Mouse (Mus musculus) T-helper 1 cell (primary cell): ENCODE data around the gene Mgrn1.

ENCODE experiments used
- in situ Hi-C: fragments of 300-600 bp; cut with MboI, MseI; formaldehyde crosslinking; loops from one replicate; pipeline ENCODE4 v1.15.1; 2025; ENCODE audit warnings: high pct_unique_total_duplicates

The Mgrn1 gene

GRCm38 (mm10) chr16:4907972-4908371 is 21.9 kb downstream of the Mgrn1 start:
- in situ Hi-C loops, result no loop called here

DNA sequence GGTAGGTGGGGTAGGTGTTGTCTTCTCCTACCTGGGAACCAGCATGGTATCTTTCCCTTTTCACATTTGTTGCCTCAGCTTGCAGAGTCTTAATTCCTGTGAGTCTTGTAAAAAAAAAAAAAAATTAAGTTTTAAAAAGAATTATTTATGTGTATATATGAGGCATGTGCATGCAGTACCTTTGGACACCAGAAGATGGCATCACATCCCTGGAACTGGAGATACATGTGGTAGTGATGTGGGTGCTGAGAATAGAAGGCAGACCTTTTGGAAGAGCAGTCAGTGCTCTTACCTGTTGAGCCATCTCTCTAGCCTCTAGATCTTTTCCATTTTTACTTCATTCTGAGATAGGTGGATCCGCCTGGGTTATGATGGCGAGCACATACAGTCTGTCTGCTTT is 23.7 kb downstream of the Mgrn1 start:
- in situ Hi-C loops, result no loop called here

- in situ Hi-C loops, result no loop called here
Observed at GRCm38 (mm10) chr16:4910758-4911157, 24.7 kb downstream of the Mgrn1 start.

- in situ Hi-C loops, result no loop called here
Observed at GRCm38 (mm10) chr16:4912074-4912648, 26.1 kb downstream of the Mgrn1 start.

DNA sequence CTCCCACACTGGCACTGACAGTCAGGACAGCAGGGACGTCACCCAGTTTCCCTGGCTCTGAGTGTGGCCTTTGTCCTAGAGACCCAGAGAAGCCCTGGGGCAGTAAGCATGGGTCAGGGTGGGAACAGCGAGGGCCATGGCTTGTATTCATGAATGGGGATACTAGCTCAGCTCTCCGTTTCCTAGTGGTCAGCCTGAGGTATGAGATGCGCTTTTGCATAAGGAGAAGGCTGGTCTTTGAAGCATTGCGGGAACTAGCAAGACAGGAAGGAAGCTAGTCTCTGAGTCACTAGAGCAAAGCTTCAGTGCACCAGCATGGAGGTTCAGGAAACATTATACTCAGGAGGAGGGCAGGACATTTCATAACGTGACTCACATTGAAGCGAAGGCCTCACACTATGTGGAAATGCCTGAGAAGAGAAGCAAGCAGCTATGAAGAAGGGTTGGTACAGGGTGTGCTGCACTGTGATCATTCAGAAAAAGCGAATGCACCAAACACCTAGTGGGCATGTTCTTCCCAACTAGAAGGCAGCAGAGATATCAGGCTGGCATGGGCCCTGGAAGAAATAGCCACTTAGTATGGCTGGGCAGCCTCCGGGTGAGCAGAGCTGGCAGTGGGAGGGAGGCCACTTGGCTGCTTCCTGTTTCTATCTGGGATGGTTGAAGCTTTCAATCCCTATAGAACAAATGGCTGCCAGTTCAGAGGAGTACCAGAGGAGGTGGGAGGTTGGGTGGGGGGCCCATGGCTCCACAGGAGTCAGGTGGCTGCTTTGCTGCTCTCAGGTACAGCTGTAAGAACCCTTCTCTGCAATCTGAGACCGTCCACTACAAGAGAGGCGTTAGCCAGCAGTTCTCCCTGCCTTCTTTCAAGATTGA is 27.1 kb downstream of the Mgrn1 start:
- in situ Hi-C loops, result no loop called here

DNA sequence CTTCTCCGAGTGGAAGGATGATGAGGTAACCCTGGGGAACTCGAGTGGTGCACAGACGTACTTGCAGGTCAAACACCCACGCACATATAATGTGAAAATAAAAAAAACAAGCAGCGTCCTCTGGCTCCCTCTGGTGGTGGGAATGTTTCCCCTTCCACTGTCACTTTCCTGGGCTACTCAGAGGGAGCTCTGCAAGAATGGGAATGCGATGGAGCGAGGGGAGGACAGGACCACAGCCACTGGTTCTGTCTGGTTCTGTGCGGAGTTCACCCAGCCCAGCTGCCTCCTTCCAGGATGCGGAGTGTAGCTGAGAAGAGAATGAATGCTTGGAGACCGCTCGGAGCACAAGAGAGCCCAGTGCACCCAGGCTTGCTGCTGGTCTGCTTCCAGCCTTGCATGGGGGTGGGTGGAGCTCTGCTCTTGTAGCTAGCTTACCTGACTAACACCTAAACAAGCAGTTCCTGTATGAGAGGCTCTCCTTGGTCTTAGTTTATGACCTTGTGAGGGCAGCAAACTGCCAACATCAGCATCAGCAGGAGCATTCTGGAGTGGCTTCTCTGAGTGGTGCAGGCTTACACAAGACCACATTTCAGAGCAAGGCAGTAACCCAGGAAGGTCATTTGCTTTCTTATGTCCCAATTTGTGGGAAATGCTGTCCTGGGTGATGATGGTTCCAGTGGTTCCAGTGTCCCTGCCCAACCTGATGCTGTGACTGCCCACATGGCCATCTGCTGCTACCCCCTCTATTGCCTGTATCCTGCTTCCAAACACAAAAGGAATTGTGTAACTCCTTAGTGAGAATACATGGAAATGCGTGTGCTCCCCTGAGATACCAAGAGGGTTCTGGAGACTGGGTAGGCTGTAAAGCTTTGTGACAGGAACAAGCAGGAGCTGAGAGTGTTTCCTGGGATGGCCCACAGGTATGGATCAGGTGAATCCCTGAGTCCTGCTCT is 28.0 kb downstream of the Mgrn1 start:
- in situ Hi-C loops, result no loop called here

GRCm38 (mm10) chr16:4915931-4916330 is 29.9 kb downstream of the Mgrn1 start:
- in situ Hi-C loops, result no loop called here

- in situ Hi-C loops, result no loop called here
Observed at GRCm38 (mm10) chr16:4916608-4917007, 30.6 kb downstream of the Mgrn1 start.

- in situ Hi-C loops, result no loop called here
Observed at GRCm38 (mm10) chr16:4920556-4920955, 34.5 kb downstream of the Mgrn1 start.

DNA sequence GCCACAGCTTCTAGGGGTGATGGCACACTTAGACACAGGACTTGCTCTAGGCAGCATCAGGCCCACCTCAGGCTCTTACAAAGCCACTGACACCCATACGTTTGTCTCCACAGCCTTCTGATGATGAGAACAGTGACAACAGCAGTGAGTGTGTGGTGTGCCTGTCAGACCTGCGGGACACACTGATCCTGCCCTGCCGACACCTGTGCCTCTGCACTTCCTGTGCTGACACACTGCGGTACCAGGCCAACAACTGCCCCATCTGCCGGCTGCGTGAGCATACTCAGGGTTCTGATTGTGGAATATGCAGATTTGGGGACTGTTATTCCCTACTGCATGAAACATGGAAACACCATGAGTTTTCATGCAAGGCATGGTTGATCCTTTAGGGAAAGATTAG is 36.4 kb downstream of the Mgrn1 start:
- in situ Hi-C loops, result no loop called here

DNA sequence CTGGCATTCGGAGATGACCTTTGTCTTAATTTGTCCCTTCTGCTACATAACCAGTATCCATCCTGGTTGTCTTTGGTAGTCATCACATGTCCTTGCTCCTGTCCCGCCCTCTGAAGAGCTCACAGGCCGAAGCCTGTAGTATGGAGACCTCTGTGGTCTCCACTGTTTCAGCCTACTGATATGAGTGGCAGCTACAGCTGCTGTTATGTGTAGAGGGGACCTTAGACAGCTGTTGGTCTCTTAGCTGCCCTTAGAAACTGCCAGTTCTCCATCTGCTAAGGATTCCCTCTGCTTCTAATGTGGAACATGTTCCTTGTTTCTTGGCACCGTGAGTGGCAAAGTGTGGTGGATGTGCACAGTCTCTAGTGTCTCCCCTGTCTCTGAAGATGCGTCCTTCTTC is 37.9 kb downstream of the Mgrn1 start:
- in situ Hi-C loops, result no loop called here

DNA sequence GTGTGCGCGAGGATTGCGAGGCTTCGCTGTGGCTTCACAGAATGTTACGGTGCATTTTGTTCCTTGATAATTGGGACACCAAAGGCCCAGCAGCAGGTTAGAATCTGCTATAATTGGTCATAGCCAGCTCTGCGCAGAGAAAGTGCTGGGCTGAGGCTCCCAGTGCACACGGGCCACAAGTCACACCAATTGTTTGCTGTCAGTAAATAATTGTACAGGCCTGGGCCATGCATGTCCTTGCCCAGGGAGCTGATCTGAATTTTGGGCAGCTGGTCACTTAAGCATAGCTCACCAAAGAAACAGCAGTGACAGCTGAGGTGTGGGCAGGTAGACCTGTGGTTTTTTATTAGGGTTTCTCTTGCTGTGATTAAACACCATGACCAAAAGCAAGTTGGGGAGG is 41.9 kb downstream of the Mgrn1 start:
- in situ Hi-C loops, result no loop called here

- in situ Hi-C loops, result no loop called here
Observed at GRCm38 (mm10) chr16:4928474-4928873, 42.4 kb downstream of the Mgrn1 start.

GRCm38 (mm10) chr16:4932429-4932828 is 46.4 kb downstream of the Mgrn1 start:
- in situ Hi-C loops, result no loop called here

- in situ Hi-C loops, result no loop called here
Observed at GRCm38 (mm10) chr16:4935430-4935829, 49.4 kb downstream of the Mgrn1 start.

DNA sequence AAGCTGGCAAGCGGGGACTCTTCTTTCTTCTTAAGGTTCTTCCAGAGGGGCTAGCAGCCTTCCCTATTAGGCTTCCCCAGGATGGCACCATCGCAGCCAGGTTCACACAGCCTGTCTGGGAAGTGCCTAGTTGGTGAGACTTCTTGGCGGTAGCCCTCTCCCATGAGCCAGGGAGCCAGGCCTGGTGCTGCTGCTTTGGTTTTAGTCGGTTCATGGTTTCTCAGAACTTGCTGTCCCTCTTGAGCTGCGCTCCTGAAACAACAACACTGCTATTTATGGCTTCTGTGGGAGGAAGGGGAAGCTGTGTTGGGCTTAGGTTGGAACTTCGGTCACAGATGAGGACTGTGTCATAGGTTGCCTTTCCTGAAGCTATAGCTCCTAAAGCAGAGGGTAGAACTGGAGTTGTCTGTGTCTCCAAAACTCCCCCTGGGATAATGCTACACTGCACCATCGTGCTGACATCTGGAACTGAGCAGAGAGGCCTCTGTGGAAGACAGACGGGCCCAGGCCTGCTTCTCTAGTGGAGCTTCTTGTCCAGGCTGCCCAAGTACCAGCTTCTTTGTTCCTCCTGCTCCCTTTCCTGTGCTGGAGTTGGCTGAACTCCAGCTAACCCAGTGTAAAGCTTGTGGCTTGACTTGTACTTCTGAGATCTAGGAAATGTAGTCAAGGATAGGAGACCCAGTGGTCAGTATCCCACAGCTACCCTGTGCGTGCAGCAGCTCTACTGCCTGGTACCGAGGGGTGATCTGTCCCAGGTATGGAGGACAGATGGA is 50.1 kb downstream of the Mgrn1 start:
- in situ Hi-C loops, result no loop called here

GRCm38 (mm10) chr16:4937351-4938190 is 51.5 kb downstream of the Mgrn1 start:
- in situ Hi-C loops, result no loop called here

GRCm38 (mm10) chr16:4938461-4938860 is 52.4 kb downstream of the Mgrn1 start, which contains the start of gene Nudt16l1:
TSS of gene Nudt16l1 (plus strand) at chr16:4938761.
- in situ Hi-C loops, result no loop called here

- in situ Hi-C loops, result no loop called here
Observed at GRCm38 (mm10) chr16:4938989-4939388, 52.9 kb downstream of the Mgrn1 start.

GRCm38 (mm10) chr16:4939412-4939811 is 53.4 kb downstream of the Mgrn1 start:
- in situ Hi-C loops, result no loop called here
